Mouse (Mus musculus): ENCODE measurements around the gene Atxn10. TPM values are rescaled to one million over a fixed set of nuclear protein-coding genes. Genes with fewer than 3 reads are reported as not detected.
A peak's percentile ranks its signal among the peaks of the same experiment; 100 is the strongest.
"Not testable (repeated sequence)": the region's sequence is repeated elsewhere in the genome, so short reads cannot be mapped to it uniquely, and the experiment has no call there.

Gene Atxn10
- total RNA-seq, 2 experiments from 2014 or later: 267 to 268 TPM

DNA sequence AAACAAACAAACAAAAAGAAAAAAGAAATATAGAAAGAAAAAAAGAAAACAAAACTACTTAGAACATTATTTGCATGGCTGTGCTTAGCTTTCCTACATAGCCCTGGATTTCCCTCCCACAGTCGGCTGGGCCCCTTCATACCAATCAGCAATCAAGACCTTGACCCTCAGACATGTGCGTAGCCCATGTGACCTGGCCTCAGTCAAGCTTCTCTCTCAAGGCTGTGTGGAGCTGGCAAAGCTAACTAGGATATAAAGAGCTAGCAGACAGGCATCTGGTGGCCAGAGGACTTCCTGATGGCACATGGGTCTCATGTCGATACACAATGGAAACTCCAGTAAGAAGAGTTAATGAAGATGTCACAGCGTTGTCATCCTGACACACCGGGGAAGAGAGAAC is 6.9 kb upstream of the Atxn10 start:
- intact Hi-C loops (cut with DNase I): loop anchor here (5.0 kb wide), 2 partner anchors 38 to 163 kb away; no protein-coding TSS in a partner anchor

DNA sequence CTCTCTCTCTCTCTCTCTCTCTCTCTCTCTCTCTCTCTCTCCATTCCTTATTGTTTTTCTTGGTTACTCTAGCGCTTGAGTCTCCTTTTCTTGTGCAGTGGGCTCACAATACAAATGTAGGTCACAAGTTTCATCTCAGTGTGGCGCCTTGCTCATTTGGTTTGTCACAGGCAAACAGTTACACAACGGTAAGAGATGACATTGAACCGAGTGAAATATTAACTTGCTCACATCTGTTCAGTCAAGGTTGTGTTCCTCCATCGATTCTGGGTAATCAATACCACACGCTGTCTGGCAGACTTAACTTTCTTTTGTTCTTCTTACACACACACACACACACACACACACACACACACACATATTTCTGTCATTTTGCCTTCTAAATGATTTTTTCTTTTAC is 6.0 kb upstream of the Atxn10 start:
- no peak for DNase-seq (ENCODE audit: low spot score in 2 of 2)
- intact Hi-C loops (cut with DNase I): no loop called here

More for the DNA sequence above, 6.9 kb upstream of the Atxn10 start:
- DNase-seq (ENCODE audit: low spot score in 2 of 2): no peak

DNA sequence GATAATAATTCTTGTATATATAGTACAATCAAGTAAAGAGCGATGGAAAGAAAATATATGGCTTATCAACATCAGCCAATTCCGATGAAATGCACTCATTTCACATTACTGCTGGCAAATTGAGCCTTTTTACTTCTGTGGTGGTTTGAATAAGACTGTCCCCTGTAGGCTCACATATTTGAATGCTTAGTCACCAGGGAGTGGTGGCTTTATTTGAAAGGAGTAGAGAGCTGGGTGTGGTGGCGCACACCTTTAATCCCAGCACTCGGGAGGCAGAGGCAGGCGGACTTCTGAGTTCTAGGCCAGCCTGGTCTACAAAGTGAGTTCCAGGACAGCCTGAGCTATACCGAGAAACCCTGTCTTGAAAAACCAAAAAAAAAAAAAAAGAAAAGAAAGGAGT is 2.5 kb upstream of the Atxn10 start:
- intact Hi-C loops (cut with DNase I); DNase-seq (ENCODE audit: low spot score in 2 of 2): not testable (repeated sequence)

DNA sequence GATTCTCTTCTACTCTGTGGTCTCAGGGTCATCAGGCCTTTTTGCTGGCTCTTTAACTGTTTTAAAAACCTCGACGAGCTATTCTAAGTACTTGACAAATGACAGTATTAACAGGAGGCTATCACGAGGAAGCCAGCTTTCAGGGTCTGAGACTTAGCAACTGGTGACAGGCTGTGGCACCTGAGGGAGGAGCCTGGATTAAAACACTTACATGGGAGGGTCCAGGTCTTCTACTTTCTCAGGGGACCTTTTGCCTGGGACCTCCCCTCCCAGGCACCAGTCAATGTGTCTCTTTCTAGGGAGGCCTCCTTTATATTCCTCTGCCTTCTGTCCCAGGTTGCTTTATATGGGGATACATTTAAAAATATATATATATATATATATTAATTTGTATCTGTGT is 1.8 kb upstream of the Atxn10 start:
- no peak for DNase-seq (ENCODE audit: low spot score in 2 of 2)
- intact Hi-C loops (cut with DNase I): no loop called here

DNA sequence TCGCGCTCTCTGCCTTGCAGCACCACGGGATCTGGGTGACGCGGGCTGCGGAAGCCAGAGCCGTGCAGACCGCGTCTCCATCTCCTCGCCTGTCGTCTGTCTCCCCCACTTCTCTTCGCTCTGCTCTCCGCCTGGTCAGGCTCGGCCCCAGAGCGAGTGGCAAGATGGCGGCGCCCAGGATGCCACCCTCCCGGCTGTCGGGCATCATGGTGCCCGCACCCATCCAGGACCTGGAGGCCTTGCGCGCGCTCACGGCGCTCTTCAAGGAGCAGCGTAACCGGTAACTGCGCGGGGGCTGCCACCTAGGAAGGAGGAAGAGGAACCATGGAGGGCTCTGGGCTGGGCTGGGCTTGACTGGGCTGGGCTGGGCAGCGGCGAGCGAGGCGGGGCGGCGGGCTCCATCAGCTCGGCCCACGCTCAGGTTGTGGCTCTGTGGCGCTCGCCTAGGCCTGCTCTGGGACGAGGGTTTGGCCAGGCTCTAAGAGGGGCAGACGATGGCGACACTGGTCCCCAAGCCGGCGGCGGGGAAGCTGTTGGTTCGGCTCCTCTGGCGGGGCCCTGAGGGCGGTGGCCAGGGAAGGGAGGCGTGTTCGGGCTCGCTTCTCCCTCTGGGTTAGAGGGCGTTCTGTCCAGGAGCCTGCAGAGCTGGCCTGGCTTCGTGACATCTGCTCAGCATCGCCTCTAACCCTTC is 401 bp downstream of the Atxn10 start:
- DNase-seq (ENCODE audit: low spot score in 2 of 2): peak; percentile 82
- intact Hi-C loops (cut with DNase I): loop anchor here (5.0 kb wide), 1 partner anchor 41 kb away; no protein-coding TSS in a partner anchor

DNA sequence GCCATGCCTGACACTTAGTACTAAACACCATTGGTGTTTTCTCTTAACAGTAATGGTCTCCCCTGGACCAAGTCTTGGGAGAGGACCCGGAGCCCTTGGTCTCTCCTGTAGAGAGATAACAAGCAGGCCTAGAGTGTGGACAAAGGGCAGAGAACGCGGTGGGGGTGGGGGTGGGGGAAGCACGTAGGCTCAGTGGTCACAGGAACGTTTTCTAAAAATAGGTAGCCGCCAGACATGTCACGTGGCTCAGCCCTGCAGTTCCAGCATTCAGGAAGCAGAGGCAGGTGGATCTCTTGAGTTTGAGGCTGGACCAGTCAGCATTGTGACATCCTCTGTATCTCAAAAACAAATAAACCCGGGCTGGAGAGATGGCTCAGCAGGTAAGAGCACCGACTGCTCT is 1.2 kb downstream of the Atxn10 start:
- no peak for DNase-seq (ENCODE audit: low spot score in 2 of 2)

DNA sequence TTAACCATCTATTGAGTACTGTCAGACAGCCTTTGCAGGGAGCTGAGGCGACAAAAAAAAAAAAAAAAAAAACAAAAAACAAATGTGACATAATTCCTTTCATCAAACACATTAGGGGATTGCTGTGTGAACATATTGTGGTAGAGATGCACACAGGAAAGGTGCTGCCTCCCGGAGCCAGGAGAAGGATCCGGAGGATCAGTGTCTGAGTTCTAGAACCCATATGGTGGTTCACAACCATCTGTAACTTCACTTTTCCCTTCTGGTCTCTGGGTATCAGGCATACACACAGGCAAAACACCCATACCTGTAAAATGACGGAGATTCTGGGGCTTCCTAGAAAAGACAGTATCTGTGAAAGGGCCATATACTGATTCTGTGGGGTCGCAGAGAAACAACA is 1.9 kb downstream of the Atxn10 start:
- intact Hi-C loops (cut with DNase I): loop anchor here (5.0 kb wide), 1 partner anchor 39 kb away; no protein-coding TSS in a partner anchor
- DNase-seq (ENCODE audit: low spot score in 2 of 2): no peak

More for the DNA sequence above, 1.2 kb downstream of the Atxn10 start:
- intact Hi-C loops (cut with DNase I): loop anchor here (5.0 kb wide), 1 partner anchor 40 kb away; no protein-coding TSS in a partner anchor

DNA sequence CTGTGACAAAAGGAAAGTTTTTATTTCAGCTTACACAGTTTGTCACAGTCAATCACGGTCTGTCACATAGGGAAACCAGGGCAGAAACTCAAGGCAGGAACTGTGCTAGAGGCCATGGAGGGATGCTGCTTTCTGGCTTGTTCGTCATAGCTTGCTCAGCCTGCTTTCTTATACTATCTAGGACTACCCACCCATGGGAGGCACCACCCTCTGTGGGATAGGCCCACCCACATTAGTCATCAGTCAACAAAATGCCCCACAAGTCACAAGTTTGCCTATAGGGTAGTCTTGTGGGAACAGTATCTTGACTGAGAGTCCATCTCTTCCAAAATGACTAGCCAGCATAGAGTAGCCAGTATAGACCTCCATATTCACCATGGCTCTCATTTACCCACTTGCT is 6.2 kb downstream of the Atxn10 start:
- DNase-seq (ENCODE audit: low spot score in 2 of 2): no peak
- intact Hi-C loops (cut with DNase I): no loop called here

DNA sequence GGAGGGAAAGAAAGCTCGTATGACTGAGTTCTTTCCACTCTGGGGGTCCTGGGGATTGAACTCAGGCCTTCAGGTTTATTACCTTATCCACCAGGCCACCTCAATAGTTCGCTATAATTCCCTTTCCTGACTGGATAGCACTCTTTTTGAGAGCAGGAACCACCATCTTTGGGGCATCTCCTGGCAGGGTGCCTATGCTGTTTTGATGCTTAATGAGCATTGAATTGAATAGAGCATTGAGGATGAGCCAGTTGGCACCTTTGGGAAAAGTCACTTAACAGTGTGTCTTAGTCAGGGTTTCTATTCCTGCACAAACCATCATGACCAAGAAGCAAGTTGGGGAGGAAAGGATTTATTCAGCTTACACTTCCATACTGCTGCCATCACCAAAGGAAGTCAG is 8.6 kb downstream of the Atxn10 start:
- no peak for DNase-seq (ENCODE audit: low spot score in 2 of 2)
- intact Hi-C loops (cut with DNase I): no loop called here

DNA sequence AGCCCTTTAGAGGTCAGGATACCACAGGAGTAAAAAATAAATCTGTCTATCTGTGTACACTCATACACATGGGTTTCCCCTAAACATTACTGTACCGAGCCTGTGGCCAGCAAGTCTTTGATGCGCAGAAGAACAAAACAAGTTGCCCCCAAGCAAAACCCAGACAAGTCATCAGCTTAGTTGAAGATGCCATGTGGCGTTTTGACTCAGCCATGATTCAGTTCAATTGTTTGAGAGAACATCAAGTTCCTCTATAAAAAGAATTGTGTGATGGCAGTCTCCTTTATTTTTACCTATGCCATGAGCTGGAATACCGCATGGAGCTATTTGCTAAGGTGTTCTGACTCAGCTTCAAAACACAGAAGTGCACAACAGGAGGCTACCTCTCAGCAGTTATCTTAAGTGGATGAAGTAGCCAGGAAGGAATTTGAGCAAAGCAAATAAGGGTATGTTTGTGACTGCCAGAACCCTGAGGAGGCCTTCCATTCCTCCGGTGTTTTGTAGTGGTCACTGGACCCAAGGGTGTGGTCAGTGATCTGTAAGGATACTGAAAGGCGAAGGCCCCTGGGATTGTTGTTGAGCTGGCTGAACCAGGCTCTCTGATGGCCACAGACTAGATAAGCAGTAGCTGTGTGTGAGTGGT is 11.1 kb downstream of the Atxn10 start:
- intact Hi-C loops (cut with DNase I): no loop called here
- DNase-seq (ENCODE audit: low spot score in 2 of 2): peak in 1 of 2 experiments; percentile 47

DNA sequence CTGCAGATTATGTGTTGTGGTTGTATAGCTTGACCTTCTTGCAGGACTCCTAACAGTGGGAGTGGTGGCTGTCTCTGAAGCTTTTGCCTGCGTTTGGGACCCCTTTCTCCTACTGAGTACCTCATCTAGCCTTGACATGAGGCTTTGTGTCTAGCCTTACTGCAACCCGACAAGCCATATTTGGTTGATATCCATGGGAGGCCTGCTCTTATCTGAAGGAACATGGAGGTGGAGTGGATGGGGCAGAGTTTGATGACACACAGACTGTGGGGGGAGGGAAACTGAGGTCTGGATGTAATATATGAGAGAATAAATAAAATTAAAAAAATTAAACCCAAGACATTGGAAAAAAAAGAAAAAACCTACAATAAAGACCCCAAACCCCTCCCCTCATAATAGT is 14.1 kb downstream of the Atxn10 start:
- intact Hi-C loops (cut with DNase I): no loop called here
- no peak for DNase-seq (ENCODE audit: low spot score in 2 of 2)

DNA sequence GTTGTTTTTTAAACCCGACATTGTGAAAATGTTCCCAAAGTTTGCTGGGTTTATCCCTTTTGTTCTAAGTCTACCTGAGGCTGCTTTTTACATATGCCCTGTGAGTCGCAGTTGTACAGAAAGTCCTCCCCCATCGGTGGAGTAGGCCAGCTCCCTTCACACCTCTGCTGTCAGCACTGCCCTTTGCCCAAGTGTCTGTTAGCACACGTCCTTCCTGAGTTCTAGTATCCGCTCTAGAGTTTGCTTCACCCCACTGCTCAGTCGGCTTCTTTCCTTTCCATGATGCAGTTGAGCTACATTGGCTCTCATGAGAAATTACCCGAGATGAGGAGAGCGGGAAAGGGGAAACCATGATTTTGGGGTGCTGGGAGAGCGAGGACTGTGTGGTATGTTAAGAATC is 18.0 kb downstream of the Atxn10 start:
- no peak for DNase-seq (ENCODE audit: low spot score in 2 of 2)
- intact Hi-C loops (cut with DNase I): no loop called here

DNA sequence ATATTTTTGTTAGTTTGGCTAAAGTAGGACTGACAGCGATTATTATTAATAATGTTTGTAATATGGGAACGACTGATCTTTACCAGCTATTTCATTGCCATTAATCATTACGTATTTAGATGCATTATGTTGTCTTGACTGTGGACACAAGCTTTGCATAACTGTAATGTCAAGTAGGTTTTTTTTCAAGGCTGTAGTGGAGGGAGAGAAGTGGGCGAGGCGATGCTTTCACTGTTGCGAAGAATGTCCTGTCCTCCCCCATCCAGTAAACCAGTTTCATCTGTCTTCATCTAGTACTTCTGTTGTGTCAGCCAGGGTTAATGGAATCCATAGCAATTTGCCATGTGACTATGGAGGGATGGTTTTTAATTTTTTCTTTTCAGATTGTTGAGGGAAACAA is 20.1 kb downstream of the Atxn10 start:
- intact Hi-C loops (cut with DNase I): no loop called here

DNA sequence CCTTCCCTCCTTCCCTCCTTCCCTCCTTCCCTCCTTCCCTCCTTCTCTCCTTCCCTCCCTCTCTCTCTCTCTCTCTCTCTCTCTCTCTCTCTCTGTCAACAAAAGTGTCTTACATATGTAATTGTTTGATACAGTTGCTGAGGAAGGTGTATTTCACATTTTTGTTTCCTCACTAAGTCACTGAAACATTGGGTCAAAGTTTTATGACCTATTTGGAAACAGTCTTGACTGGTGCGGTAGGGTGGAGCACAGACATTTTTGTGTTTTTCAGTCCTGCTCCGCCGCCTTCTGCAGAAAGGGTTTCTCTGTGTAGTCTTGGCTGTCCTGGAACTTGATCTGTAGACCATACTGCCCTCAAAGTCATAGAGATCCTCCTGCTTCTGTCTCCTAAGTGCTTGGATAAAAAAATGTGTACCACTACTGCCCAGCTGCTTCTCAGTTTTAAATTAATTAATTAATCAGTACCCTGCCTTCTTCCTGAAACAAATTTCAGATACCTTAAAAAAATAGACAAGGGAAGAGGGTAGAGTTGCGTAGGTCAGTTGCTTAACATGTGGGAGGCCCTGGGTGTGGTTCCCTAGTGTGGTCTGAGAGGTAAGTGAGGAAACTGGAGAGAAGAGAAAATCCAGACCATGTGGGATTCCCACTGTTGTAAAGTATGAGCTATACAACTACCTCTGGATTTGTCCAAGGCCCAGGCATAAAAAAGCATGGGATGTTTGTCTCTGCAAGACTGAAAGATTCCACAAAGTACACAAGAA is 21.6 kb downstream of the Atxn10 start:
- intact Hi-C loops (cut with DNase I): no loop called here
- DNase-seq (ENCODE audit: low spot score in 2 of 2): no peak

More for the DNA sequence above, 20.1 kb downstream of the Atxn10 start:
- DNase-seq (ENCODE audit: low spot score in 2 of 2): peak in 1 of 2 experiments; percentile 37

DNA sequence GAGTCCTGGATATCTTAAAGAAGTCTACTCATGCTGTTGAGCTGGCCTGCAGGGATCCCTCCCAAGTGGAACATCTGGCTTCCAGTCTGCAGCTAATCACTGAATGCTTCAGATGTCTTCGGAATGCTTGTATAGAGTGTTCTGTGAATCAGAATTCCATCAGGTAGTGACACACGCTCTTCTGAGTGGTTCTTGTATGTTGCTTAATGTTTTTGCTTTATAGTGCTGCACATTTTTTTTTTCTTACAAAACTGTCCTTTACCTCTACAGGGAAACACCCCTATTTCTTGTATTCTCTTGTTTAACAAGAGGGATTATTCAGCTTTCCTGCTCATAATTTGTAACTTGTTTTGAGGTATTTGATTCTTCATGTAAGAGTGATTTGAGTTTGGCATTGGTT is 23.4 kb downstream of the Atxn10 start:
- DNase-seq (ENCODE audit: low spot score in 2 of 2): no peak
- intact Hi-C loops (cut with DNase I): no loop called here

DNA sequence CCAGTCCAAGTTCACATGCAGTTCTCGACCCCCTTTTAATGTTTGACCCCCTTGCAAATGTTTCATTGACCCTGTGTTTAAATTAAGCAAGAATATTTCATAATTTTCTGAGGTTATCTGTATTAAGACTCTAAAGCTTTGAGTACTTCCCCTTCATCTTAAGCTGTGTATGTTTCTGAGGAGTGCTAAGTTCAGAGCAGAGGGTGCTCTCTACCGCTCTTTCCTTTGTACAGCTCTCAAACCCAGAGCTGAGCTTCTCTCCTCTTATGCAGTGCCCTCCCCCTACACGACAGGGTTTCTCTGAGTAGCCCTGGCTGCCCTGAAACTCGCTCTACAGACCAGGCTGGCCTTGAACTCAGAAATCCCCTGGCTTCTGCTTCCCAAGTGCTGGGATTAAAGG is 23.9 kb downstream of the Atxn10 start:
- intact Hi-C loops (cut with DNase I): no loop called here
- DNase-seq (ENCODE audit: low spot score in 2 of 2): no peak

DNA sequence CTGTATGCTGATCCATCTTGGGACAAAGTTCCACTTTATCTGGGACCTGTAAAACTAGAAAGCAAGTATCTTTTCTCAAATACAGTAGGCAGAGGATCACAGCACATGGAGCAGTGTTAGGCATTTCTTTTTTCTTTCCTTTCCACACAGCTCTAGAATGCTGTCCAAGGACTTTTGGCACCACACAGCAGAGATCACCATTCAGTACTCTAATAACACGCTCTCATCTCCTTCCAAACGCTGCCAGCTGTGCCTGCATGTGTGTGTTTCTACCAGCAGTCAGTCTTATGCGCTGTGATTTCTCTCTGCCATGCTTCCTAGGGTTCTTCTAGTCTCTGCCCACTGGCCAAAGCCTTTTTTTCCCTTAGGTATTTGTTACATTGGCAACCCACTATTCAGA is 28.3 kb downstream of the Atxn10 start:
- intact Hi-C loops (cut with DNase I): no loop called here
- no peak for DNase-seq (ENCODE audit: low spot score in 2 of 2)

DNA sequence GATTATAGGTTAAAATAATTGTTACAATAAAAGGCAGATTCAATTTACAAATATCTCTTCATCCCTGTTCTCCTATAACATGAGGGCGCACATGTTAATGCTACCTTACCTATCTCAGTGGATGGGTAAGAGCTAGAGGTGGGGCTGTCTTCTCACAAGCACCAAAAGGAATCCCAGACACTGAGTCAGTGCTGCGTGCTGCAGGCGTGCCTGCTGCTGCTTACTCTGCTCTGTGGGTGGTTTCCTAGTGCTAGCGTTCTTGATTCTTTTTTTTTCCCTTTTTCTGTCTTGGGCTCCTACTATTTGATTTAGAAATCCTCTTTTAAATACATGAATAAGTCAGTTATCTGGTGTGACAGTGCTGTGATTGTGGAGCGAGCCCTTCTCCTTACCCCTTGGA is 30.9 kb downstream of the Atxn10 start:
- intact Hi-C loops (cut with DNase I): loop anchor here (5.0 kb wide), 1 partner anchor 40 kb away; no protein-coding TSS in a partner anchor
- peak; percentile 45 to 82 for DNase-seq (ENCODE audit: low spot score in 2 of 2)

DNA sequence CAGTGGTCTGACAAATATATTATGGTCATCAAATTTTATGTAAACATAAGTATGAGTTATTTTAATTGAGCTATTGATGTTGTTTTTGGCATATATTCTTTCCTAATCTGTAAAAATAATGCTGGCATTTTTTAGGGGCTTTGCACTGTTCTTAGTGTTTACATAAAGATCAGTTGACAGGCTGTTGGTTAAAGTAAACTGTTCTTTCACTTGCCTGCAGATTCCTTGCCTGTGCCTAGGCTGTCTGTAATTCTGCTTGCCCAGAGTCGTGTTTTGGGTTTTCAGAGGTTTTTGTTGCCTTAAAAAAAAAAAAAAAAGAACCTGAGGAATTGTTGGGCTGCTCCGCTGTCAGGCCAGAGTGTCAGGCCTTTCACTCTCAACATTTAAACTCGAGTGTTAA is 33.7 kb downstream of the Atxn10 start:
- no peak for DNase-seq (ENCODE audit: low spot score in 2 of 2)

DNA sequence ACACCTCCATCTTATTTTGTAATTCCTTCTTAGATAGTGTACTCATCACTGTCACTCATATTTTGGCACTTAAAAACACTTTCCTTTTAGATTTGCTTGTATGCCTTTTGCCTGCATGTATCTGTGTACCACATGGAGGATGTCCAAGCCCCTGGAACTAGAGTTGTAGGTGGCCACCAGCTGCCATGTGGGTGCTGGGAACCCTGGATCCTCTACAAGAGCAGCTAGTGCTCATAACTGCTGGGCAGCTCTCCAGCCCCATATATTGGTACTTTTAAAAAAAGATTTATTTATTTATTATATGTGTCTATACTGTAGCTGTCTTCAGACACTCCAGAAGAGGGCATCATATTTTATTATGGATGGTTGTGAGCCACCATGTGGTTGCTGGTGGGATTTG is 37.1 kb downstream of the Atxn10 start:
- DNase-seq (ENCODE audit: low spot score in 2 of 2): peak; percentile 35 to 90
- intact Hi-C loops (cut with DNase I): loop anchor here (1.0 kb wide), 1 partner anchor 55 kb away; no protein-coding TSS in a partner anchor

More for the DNA sequence above, 33.7 kb downstream of the Atxn10 start:
- intact Hi-C loops (cut with DNase I): loop anchor here (5.0 kb wide), 1 partner anchor 42 kb away; no protein-coding TSS in a partner anchor
